In genomic region chr15:100772685-100773084, GRCm38 (mm10) we compare ENCODE assay signal across 17 mouse cellular contexts. TPM values are rescaled to one million over a fixed set of nuclear protein-coding genes. Genes with fewer than 3 reads are reported as not detected.
DNase-seq lines count a peak whose midpoint lies in the region; ATAC-seq and TF ChIP-seq lines count a peak whose summit lies in the region.
"Had no signal": no experiment of that assay in that cellular context is flagged by ENCODE, and none has a peak within 500 bp of the region (broad histone marks: within the 10 kb centered on the region; RNA-seq: fewer than 3 reads in every experiment).

No protein-coding gene starts in this region.

- no peak for DNase-seq in forebrain, postnatal 0 days
- no peak for DNase-seq in left cerebral cortex, adult 2 months (ENCODE audit: extremely low spot score in 1 of 2, low spot score in 2 of 2)
- no peak for DNase-seq in left cerebral cortex, postnatal 4 days
- no peak for DNase-seq in CH12.LX (ENCODE audit: extremely low read depth)
- peak; percentile 27 for DNase-seq in induced T-regulatory cell, adult 2 months (ENCODE audit: low read depth)
- no peak for DNase-seq in frontal cortex, postnatal 10 days (ENCODE audit: low spot score in 2 of 2)
- DNase-seq: cerebellum, adult 8-10 months; gastrocnemius, postnatal 14 days; heart, postnatal 4 days; layer of hippocampus, postnatal 36 days; midbrain, embryonic 14.5 days; thymus, postnatal 14 days had no signal

- H3K4me3 ChIP-seq in forebrain, postnatal 0 days (ENCODE audit: low read depth, low read length): no peak overlapping the region
- no peak overlapping the region for H3K4me3 ChIP-seq in forebrain, embryonic 15.5 days
- H3K4me3 ChIP-seq in left cerebral cortex, adult 2 months: no peak overlapping the region
- no peak overlapping the region for H3K4me3 ChIP-seq in CH12.LX (replicated peaks in 1 of 3; ENCODE audit: low read depth in 2 of 3, low read length in 2 of 3, poor library complexity in 1 of 3)
- H3K4me3 ChIP-seq: heart, embryonic 15.5 days; limb, embryonic 15.5 days; myocyte had no signal

- no peaks in the 10 kb centered on the region for H3K79me2 ChIP-seq in CH12.LX (replicated peaks; ENCODE audit: control insufficient read depth, extremely low read depth, insufficient read depth, poor library complexity, severe bottlenecking)

- WGBS in forebrain, postnatal 0 days: 93% methylated on average over 4 of the region's 4 CpGs
- 95% methylated on average over 4 of the region's 4 CpGs for WGBS in forebrain, embryonic 15.5 days

- H3K9ac ChIP-seq in forebrain, postnatal 0 days: no peak overlapping the region
- H3K9ac ChIP-seq in forebrain, embryonic 15.5 days (replicated peaks): no peak overlapping the region
- H3K9ac ChIP-seq in CH12.LX (ENCODE audit: insufficient read depth, low read depth): no peak overlapping the region
- H3K9ac ChIP-seq: heart, embryonic 15.5 days; limb, embryonic 15.5 days had no signal

- no peak for TF ChIP-seq POLR2A in CH12.LX (IDR thresholded peaks at IDR 0.05; ENCODE audit: low read depth, low read length)

- TF ChIP-seq RAD21 in CH12.LX (IDR thresholded peaks at IDR 0.05; ENCODE audit: low read depth, low read length): peak; percentile 15

- H3K9me3 ChIP-seq in forebrain, postnatal 0 days (ENCODE audit: low read length): no peaks in the 10 kb centered on the region
- H3K9me3 ChIP-seq in forebrain, embryonic 15.5 days: no peaks in the 10 kb centered on the region
- H3K9me3 ChIP-seq in CH12.LX (replicated peaks; ENCODE audit: low read length): peaks cover 5% of the 10 kb centered on the region
- H3K9me3 ChIP-seq: heart, embryonic 15.5 days; limb, embryonic 15.5 days had no signal

- H3K4me1 ChIP-seq in forebrain, postnatal 0 days (ENCODE audit: insufficient read depth): no peaks in the 10 kb centered on the region
- H3K4me1 ChIP-seq in forebrain, embryonic 15.5 days: no peaks in the 10 kb centered on the region
- peaks cover 8 to 37% of the 10 kb centered on the region in 2 experiments for H3K4me1 ChIP-seq in CH12.LX (ENCODE audit: control insufficient read depth in 1 of 2, insufficient read depth in 2 of 2)
- H3K4me1 ChIP-seq: heart, embryonic 15.5 days had no signal

- dilution Hi-C loops in CH12.LX (cut with MboI; ENCODE audit: extremely low pct_ligation_motif_present, extremely low pct_unique_long_range_greater_than_20kb, low sequenced_read_pairs): no loop called here

- H3K27me3 ChIP-seq in forebrain, postnatal 0 days (ENCODE audit: insufficient read depth, low read length): no peaks in the 10 kb centered on the region
- no peaks in the 10 kb centered on the region for H3K27me3 ChIP-seq in forebrain, embryonic 15.5 days
- H3K27me3 ChIP-seq in CH12.LX (replicated peaks): no peaks in the 10 kb centered on the region
- H3K27me3 ChIP-seq: limb, embryonic 15.5 days had no signal

- TF ChIP-seq CTCF in forebrain, postnatal 0 days (IDR thresholded peaks at IDR 0.05; ENCODE audit: low read depth): peak; percentile 32
- peak; percentile 16 for TF ChIP-seq CTCF in left cerebral cortex, adult 2 months (IDR thresholded peaks at IDR 0.05)
- TF ChIP-seq CTCF in CH12.LX (conservative IDR thresholded peaks at IDR 0.05 in 1 of 2, IDR thresholded peaks at IDR 0.05 in 1 of 2; ENCODE audit: low read depth in 2 of 2, low read length in 2 of 2): peak in 1 of 2 experiments; percentile 50; a peak in 2 of 4 replicates

- no peak for ATAC-seq in forebrain, postnatal 0 days
- no peak for ATAC-seq in forebrain, embryonic 15.5 days (replicated peaks)
- ATAC-seq: hindbrain, embryonic 16.5 days had no signal

- no peaks in the 10 kb centered on the region; the same call in 1 of the 2 replicates for H3K36me3 ChIP-seq in forebrain, postnatal 0 days (ENCODE audit: insufficient read depth)
- H3K36me3 ChIP-seq in forebrain, embryonic 15.5 days: peaks cover 6% of the 10 kb centered on the region; the same call in 1 of the 2 replicates
- peaks cover 0 to 7% of the 10 kb centered on the region in 2 experiments for H3K36me3 ChIP-seq in CH12.LX (replicated peaks in 1 of 2; ENCODE audit: control insufficient read depth in 1 of 2, insufficient read depth in 1 of 2, low read length in 1 of 2)
- H3K36me3 ChIP-seq: heart, embryonic 15.5 days; limb, embryonic 15.5 days had no signal

- no peak for TF ChIP-seq EP300 in CH12.LX (IDR thresholded peaks at IDR 0.05; ENCODE audit: low read length)

- H3K4me2 ChIP-seq in forebrain, postnatal 0 days (ENCODE audit: low read depth): no peak overlapping the region
- no peak overlapping the region for H3K4me2 ChIP-seq in forebrain, embryonic 15.5 days (replicated peaks)
- H3K4me2 ChIP-seq in CH12.LX (ENCODE audit: insufficient read depth, low read depth, poor library complexity, severe bottlenecking): no peak overlapping the region
- H3K4me2 ChIP-seq: heart, embryonic 15.5 days; limb, embryonic 15.5 days had no signal

- intact Hi-C loops in left cerebral cortex, adult 2 months (cut with DNase I): no loop called here
- intact Hi-C loops in left cerebral cortex, postnatal 4 days (cut with DNase I): no loop called here

- in situ Hi-C loops in CH12.LX (cut with MboI; ENCODE audit: low pct_ligation_motif_present, low pct_unique_long_range_greater_than_20kb, low sequenced_read_pairs): no loop called here

- H3K27ac ChIP-seq in forebrain, postnatal 0 days (ENCODE audit: low read depth, low read length): no peak overlapping the region
- no peak overlapping the region for H3K27ac ChIP-seq in forebrain, embryonic 15.5 days (replicated peaks)
- no peak overlapping the region for H3K27ac ChIP-seq in left cerebral cortex, adult 2 months
- no peak overlapping the region for H3K27ac ChIP-seq in CH12.LX (ENCODE audit: insufficient read depth, low read depth)
- H3K27ac ChIP-seq: heart, embryonic 15.5 days; limb, embryonic 15.5 days had no signal

TF ChIP-seq in CH12.LX, 34 proteins besides CTCF, POLR2A, EP300 and RAD21:
- no peak for TF ChIP-seq IRF4 (IDR thresholded peaks at IDR 0.05; ENCODE audit: low read depth, low read length)
- TF ChIP-seq RCOR1 (conservative IDR thresholded peaks at IDR 0.05; ENCODE audit: low read depth, low read length): no peak
- TF ChIP-seq SMC3 (IDR thresholded peaks at IDR 0.05; ENCODE audit: low read depth, low read length): peak; percentile 18; the same call in 1 of the 2 replicates

RNA-seq across cellular contexts. Expression of gene Slc4a8, which starts 11.1 kb away (rescaled TPM):
- 17.8 and 38.3 TPM in 2 replicates for total RNA-seq in forebrain, postnatal 0 days (2014; rRNA removed)
- polyA plus RNA-seq in forebrain, postnatal 0 days (2015; fragmentation: Nextera tagmentation; extraction: Ambion mirVana): 30.3 and 31.2 TPM in 2 replicates
- 20.7 and 22.8 TPM in 2 replicates for polyA plus RNA-seq in forebrain, embryonic 15.5 days (2015; fragmentation: Nextera tagmentation; extraction: Ambion mirVana)
- total RNA-seq in left cerebral cortex, adult 2 months (2021): 10 to 100 TPM; 78.4 to 79.0 TPM
- 10 to 100 TPM; 70.6 to 78.6 TPM for total RNA-seq in left cerebral cortex, postnatal 4 days (2021)
- 4.1 and 4.7 TPM in 2 replicates for total RNA-seq in CH12.LX (2012; rRNA removed)
- 5.1 and 7.0 TPM in 2 replicates for total RNA-seq in CH12.LX (2014; rRNA removed)
- polyA plus RNA-seq in CH12.LX (2012; ENCODE audit: insufficient read length, low read depth): 7.2 and 9.6 TPM in 2 replicates

RNA-seq across cellular contexts. Expression of gene Galnt6, which starts 43.5 kb away (rescaled TPM):
- total RNA-seq in forebrain, postnatal 0 days (2014; rRNA removed): 0.77 and 1.5 TPM in 2 replicates
- 0.24 and 0.47 TPM in 2 replicates for polyA plus RNA-seq in forebrain, postnatal 0 days (2015; fragmentation: Nextera tagmentation; extraction: Ambion mirVana)
- polyA plus RNA-seq in forebrain, embryonic 15.5 days (2015; fragmentation: Nextera tagmentation; extraction: Ambion mirVana): 0.13 and 0.27 TPM in 2 replicates
- total RNA-seq in left cerebral cortex, adult 2 months (2021): 1 to 10 TPM; 4.8 to 4.9 TPM
- total RNA-seq in left cerebral cortex, postnatal 4 days (2021): under 1 TPM; 0.34 to 0.40 TPM
- total RNA-seq in CH12.LX (2012; rRNA removed) (4.4 and 5.0 TPM in 2 replicates), CH12.LX (2014; rRNA removed) (0.58 and 0.62 TPM in 2 replicates)
- polyA plus RNA-seq in CH12.LX (2012; ENCODE audit: insufficient read length, low read depth): 2.0 TPM in 2 replicates
